Mouse (Mus musculus): ENCODE measurements around the gene AL732309.1.

DNA sequence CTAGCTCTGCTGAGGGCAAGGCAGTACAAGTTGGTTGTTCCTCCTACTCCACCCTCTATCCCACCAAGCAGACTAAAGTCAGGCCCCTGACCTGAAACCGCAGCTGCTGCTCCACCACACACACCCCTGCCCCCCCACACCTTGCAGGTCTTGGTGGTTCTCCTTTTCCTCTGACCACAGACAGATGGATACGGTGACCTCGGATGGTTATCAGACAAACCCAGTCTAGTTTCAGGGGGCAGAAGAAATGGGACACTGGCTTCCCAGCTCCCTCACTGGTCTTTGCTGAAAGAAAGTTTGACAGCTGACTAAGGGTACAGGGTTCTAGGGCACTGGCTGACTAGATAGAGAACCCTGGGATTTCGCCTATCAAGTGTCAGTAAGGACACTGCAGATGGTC, 13.2 kb downstream of the AL732309.1 start:
- no peak for TF ChIP-seq EP300 (IDR thresholded peaks at IDR 0.05)
- TF ChIP-seq CTCF (IDR thresholded peaks at IDR 0.05): no peak
